Comparison of ENCODE assay signal across 30 mouse cellular contexts in the genomic region with DNA sequence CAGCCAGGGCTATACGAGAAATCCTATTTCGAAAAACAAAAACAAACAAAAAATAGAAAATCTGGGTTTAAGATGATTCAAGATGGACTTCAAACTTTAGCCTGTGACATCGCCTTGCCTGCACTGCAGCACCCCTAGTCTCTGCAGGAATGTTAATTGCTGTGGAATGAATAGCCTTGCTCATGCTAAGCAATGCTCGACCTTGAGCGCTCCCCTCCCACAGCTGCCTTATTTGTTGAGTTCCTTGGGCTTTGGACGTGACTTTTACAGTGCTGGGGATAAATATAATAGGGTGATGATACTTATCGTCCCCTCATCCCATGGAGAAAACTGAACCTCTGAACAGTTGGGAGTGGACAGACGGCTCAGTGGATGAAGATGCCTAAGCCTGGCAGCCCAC. TPM values are rescaled to one million over a fixed set of nuclear protein-coding genes. Genes with fewer than 3 reads are reported as not detected.
DNase-seq lines count a peak whose midpoint lies in the region; ATAC-seq and TF ChIP-seq lines count a peak whose summit lies in the region.
"Had no signal": no experiment of that assay in that cellular context is flagged by ENCODE, and none has a peak within 500 bp of the region (broad histone marks: within the 10 kb centered on the region; RNA-seq: fewer than 3 reads in every experiment).

No protein-coding gene starts in this region.

- no peak for TF ChIP-seq EP300 in heart, postnatal 0 days (IDR thresholded peaks at IDR 0.05; ENCODE audit: low read depth)

- intact Hi-C loops in heart, postnatal 10 days (cut with DNase I): no loop called here
- intact Hi-C loops in left cerebral cortex, postnatal 36 days (cut with DNase I): no loop called here
- intact Hi-C loops in left cerebral cortex, postnatal 10 days (cut with DNase I): no loop called here

- H3K27ac ChIP-seq in heart, postnatal 0 days (ENCODE audit: low read depth): peak overlapping the region; percentile 15; the same call in 1 of the 2 replicates
- H3K27ac ChIP-seq in intestine, postnatal 0 days (ENCODE audit: low read depth, low read length): 0 out of 2 replicates have a peak overlapping the region, but pooled peaks have one; percentile 7
- H3K27ac ChIP-seq: embryonic facial prominence, embryonic 12.5 days; forebrain, embryonic 13.5 days; heart, adult 2 months; hindbrain, embryonic 12.5 days; layer of hippocampus, adult 2 months; limb, embryonic 10.5 days; neural tube, embryonic 15.5 days; stomach, embryonic 15.5 days had no signal

- H3K27me3 ChIP-seq in heart, postnatal 0 days (ENCODE audit: control insufficient read depth, insufficient read depth, low read length): no peaks in the 10 kb centered on the region
- H3K27me3 ChIP-seq in intestine, postnatal 0 days (replicated peaks; ENCODE audit: control insufficient read depth, insufficient read depth, low read length): no peaks in the 10 kb centered on the region
- H3K27me3 ChIP-seq: embryonic facial prominence, embryonic 12.5 days; forebrain, embryonic 13.5 days; hindbrain, embryonic 12.5 days; megakaryocyte, embryonic 14.5 days; neural tube, embryonic 15.5 days; stomach, embryonic 15.5 days had no signal

- H3K4me3 ChIP-seq in heart, postnatal 0 days (ENCODE audit: low read depth, low read length): no peak overlapping the region
- H3K4me3 ChIP-seq in intestine, postnatal 0 days (ENCODE audit: low read depth, low read length): no peak overlapping the region
- H3K4me3 ChIP-seq: embryonic facial prominence, embryonic 12.5 days; erythroblast, embryonic 14.5 days; forebrain, embryonic 13.5 days; heart, adult 2 months; hindbrain, embryonic 12.5 days; layer of hippocampus, adult 2 months; limb, embryonic 10.5 days; megakaryocyte, embryonic 14.5 days; myocyte; neural tube, embryonic 15.5 days; stomach, embryonic 15.5 days had no signal

- TF ChIP-seq CTCF in heart, postnatal 0 days (IDR thresholded peaks at IDR 0.05; ENCODE audit: low read depth): no peak
- no peak for TF ChIP-seq CTCF in intestine, postnatal 0 days (IDR thresholded peaks at IDR 0.05; ENCODE audit: low read depth)

- no peak overlapping the region for H3K9ac ChIP-seq in heart, postnatal 0 days (replicated peaks; ENCODE audit: low read depth, low read length)
- H3K9ac ChIP-seq in intestine, postnatal 0 days (ENCODE audit: low read depth, low read length): no peak overlapping the region
- H3K9ac ChIP-seq: embryonic facial prominence, embryonic 12.5 days; forebrain, embryonic 13.5 days; hindbrain, embryonic 12.5 days; liver, postnatal 0 days; neural tube, embryonic 15.5 days; stomach, embryonic 15.5 days had no signal

- H3K4me1 ChIP-seq in heart, postnatal 0 days (ENCODE audit: control insufficient read depth, insufficient read depth): peaks cover 3% of the 10 kb centered on the region; the same call in 1 of the 2 replicates
- no peaks in the 10 kb centered on the region for H3K4me1 ChIP-seq in intestine, postnatal 0 days (replicated peaks; ENCODE audit: control insufficient read depth, insufficient read depth, low read length)
- H3K4me1 ChIP-seq: embryonic facial prominence, embryonic 12.5 days; hindbrain, embryonic 12.5 days; limb, embryonic 10.5 days; stomach, embryonic 15.5 days had no signal

- H3K36me3 ChIP-seq in heart, postnatal 0 days (replicated peaks; ENCODE audit: control insufficient read depth, insufficient read depth, low read length): peaks cover 70% of the 10 kb centered on the region
- peaks cover 78% of the 10 kb centered on the region for H3K36me3 ChIP-seq in intestine, postnatal 0 days (ENCODE audit: control insufficient read depth, insufficient read depth)

- peak; percentile 69; the same call in 1 of the 2 replicates for ATAC-seq in heart, postnatal 0 days (ENCODE audit: insufficient read depth, low read depth)
- peak; percentile 70; the same call in 1 of the 2 replicates for ATAC-seq in intestine, postnatal 0 days
- ATAC-seq: CD4-positive, CD25-positive, alpha-beta regulatory T cell, adult 4 months; forebrain, embryonic 13.5 days; liver, postnatal 0 days had no signal

- 56% methylated on average over 8 of the region's 8 CpGs for WGBS in heart, postnatal 0 days
- WGBS in intestine, postnatal 0 days: 59% methylated on average over 8 of the region's 8 CpGs

- no peaks in the 10 kb centered on the region for H3K9me3 ChIP-seq in heart, postnatal 0 days (replicated peaks; ENCODE audit: control insufficient read depth, low read length)
- H3K9me3 ChIP-seq in intestine, postnatal 0 days (ENCODE audit: control insufficient read depth): no peaks in the 10 kb centered on the region
- H3K9me3 ChIP-seq: embryonic facial prominence, embryonic 12.5 days; forebrain, embryonic 13.5 days; hindbrain, embryonic 12.5 days; limb, embryonic 10.5 days; megakaryocyte, embryonic 14.5 days; neural tube, embryonic 15.5 days; stomach, embryonic 15.5 days had no signal

- H3K4me2 ChIP-seq in heart, postnatal 0 days (ENCODE audit: low read depth, low read length): no peak overlapping the region
- no peak overlapping the region for H3K4me2 ChIP-seq in intestine, postnatal 0 days (replicated peaks; ENCODE audit: low read depth)
- H3K4me2 ChIP-seq: embryonic facial prominence, embryonic 12.5 days; forebrain, embryonic 13.5 days; hindbrain, embryonic 12.5 days; neural tube, embryonic 15.5 days; stomach, embryonic 15.5 days had no signal

- peak; percentile 32 for DNase-seq in adrenal gland, postnatal 10 days
- DNase-seq in adrenal gland, postnatal 14 days: no peak
- DNase-seq in heart, postnatal 0 days (ENCODE audit: low spot score): no peak
- no peak for DNase-seq in heart, postnatal 10 days
- DNase-seq in ES-CJ7 (ENCODE audit: low read depth, low spot score): peak; percentile 92
- no peak for DNase-seq in left cerebral cortex, postnatal 36 days (ENCODE audit: low spot score in 2 of 2)
- no peak for DNase-seq in left cerebral cortex, postnatal 10 days (ENCODE audit: extremely low spot score in 1 of 2, low spot score in 2 of 2)
- DNase-seq: adrenal gland, postnatal 25 days; cerebellum, adult 11 months; cerebellum, postnatal 10 days; gastrocnemius, postnatal 10 days; heart, adult 2 months; liver, postnatal 0 days; lung, postnatal 14 days; midbrain, embryonic 14.5 days; retina, postnatal 1 day; thymus, adult 2 months had no signal

RNA-seq across cellular contexts. Expression of gene Rab42, which starts 12.5 kb away (rescaled TPM):
- 1 to 10 TPM; 1.2 to 3.7 TPM for total RNA-seq in adrenal gland, postnatal 10 days (2021)
- total RNA-seq in adrenal gland, postnatal 14 days (2021): 0.93 and 3.5 TPM in 2 replicates
- 1.2 TPM in 1 of 2 replicates, not detected in the other for total RNA-seq in heart, postnatal 0 days (2014; rRNA removed; ENCODE audit: low replicate concordance)
- 2.9 and 3.9 TPM in 2 replicates for polyA plus RNA-seq in heart, postnatal 0 days (2015; fragmentation: Nextera tagmentation; extraction: Ambion mirVana)
- total RNA-seq in heart, postnatal 10 days (2021): 1 to 10 TPM; 1.1 TPM
- polyA plus RNA-seq in intestine, postnatal 0 days (2015; fragmentation: Nextera tagmentation; extraction: Ambion mirVana): 48.2 and 48.3 TPM in 2 replicates
- 1 to 10 TPM; 1.5 to 2.8 TPM for total RNA-seq in left cerebral cortex, postnatal 36 days (2021)
- 1 to 10 TPM in 1 of 2 experiments, under 1 TPM in 1; 0.79 to 1.3 TPM for total RNA-seq in left cerebral cortex, postnatal 10 days (2021)
- total RNA-seq: liver, adult 2 months had no signal
- polyA plus RNA-seq: liver, adult 2 months had no signal

RNA-seq across cellular contexts. Expression of gene Trnau1ap, which starts 13.6 kb away (rescaled TPM):
- 10 to 100 TPM; 35.3 to 43.3 TPM for total RNA-seq in adrenal gland, postnatal 10 days (2021)
- total RNA-seq in adrenal gland, postnatal 14 days (2021): 33.2 and 35.3 TPM in 2 replicates
- total RNA-seq in heart, postnatal 0 days (2014; rRNA removed; ENCODE audit: low replicate concordance): 51.3 and 69.0 TPM in 2 replicates
- 63.2 and 65.1 TPM in 2 replicates for polyA plus RNA-seq in heart, postnatal 0 days (2015; fragmentation: Nextera tagmentation; extraction: Ambion mirVana)
- 10 to 100 TPM; 28.3 to 29.5 TPM for total RNA-seq in heart, postnatal 10 days (2021)
- polyA plus RNA-seq in intestine, postnatal 0 days (2015; fragmentation: Nextera tagmentation; extraction: Ambion mirVana): 80.1 and 84.1 TPM in 2 replicates
- total RNA-seq in left cerebral cortex, postnatal 36 days (2021): 10 to 100 TPM; 21.5 to 24.8 TPM
- 10 to 100 TPM; 24.6 TPM for total RNA-seq in left cerebral cortex, postnatal 10 days (2021)

RNA-seq across cellular contexts. Expression of gene Rcc1, which starts 37.7 kb away (rescaled TPM):
- 10 to 100 TPM; 19.1 to 24.8 TPM for total RNA-seq in adrenal gland, postnatal 10 days (2021)
- total RNA-seq in adrenal gland, postnatal 14 days (2021): 20.6 and 24.9 TPM in 2 replicates
- 20.6 and 20.8 TPM in 2 replicates for total RNA-seq in heart, postnatal 0 days (2014; rRNA removed; ENCODE audit: low replicate concordance)
- polyA plus RNA-seq in heart, postnatal 0 days (2015; fragmentation: Nextera tagmentation; extraction: Ambion mirVana): 17.1 and 18.6 TPM in 2 replicates
- total RNA-seq in heart, postnatal 10 days (2021): 10 to 100 TPM; 13.9 to 17.0 TPM
- 47.4 and 48.7 TPM in 2 replicates for polyA plus RNA-seq in intestine, postnatal 0 days (2015; fragmentation: Nextera tagmentation; extraction: Ambion mirVana)
- 10 to 100 TPM in 1 of 2 experiments, 1 to 10 TPM in 1; 9.7 to 12.3 TPM for total RNA-seq in left cerebral cortex, postnatal 36 days (2021)
- 10 to 100 TPM; 14.7 to 14.9 TPM for total RNA-seq in left cerebral cortex, postnatal 10 days (2021)

RNA-seq across cellular contexts. Expression of gene Taf12, which starts 41.5 kb away (rescaled TPM):
- 10 to 100 TPM; 21.8 to 24.7 TPM for total RNA-seq in adrenal gland, postnatal 10 days (2021)
- total RNA-seq in adrenal gland, postnatal 14 days (2021): 27.3 and 31.3 TPM in 2 replicates
- 7.5 and 8.4 TPM in 2 replicates for total RNA-seq in heart, postnatal 0 days (2014; rRNA removed; ENCODE audit: low replicate concordance)
- 30.5 and 34.2 TPM in 2 replicates for polyA plus RNA-seq in heart, postnatal 0 days (2015; fragmentation: Nextera tagmentation; extraction: Ambion mirVana)
- 10 to 100 TPM; 21.8 to 28.0 TPM for total RNA-seq in heart, postnatal 10 days (2021)
- polyA plus RNA-seq in intestine, postnatal 0 days (2015; fragmentation: Nextera tagmentation; extraction: Ambion mirVana): 43.2 and 47.5 TPM in 2 replicates
- 10 to 100 TPM; 19.0 to 25.2 TPM for total RNA-seq in left cerebral cortex, postnatal 36 days (2021)
- 10 to 100 TPM; 13.9 to 15.4 TPM for total RNA-seq in left cerebral cortex, postnatal 10 days (2021)

RNA-seq across cellular contexts. Expression of gene Gmeb1, which starts 54.3 kb away (rescaled TPM):
- total RNA-seq in adrenal gland, postnatal 10 days (2021): 10 to 100 TPM; 16.5 to 18.7 TPM
- total RNA-seq in adrenal gland, postnatal 14 days (2021): 16.2 and 17.3 TPM in 2 replicates
- 7.6 and 12.4 TPM in 2 replicates for total RNA-seq in heart, postnatal 0 days (2014; rRNA removed; ENCODE audit: low replicate concordance)
- 16.4 and 17.0 TPM in 2 replicates for polyA plus RNA-seq in heart, postnatal 0 days (2015; fragmentation: Nextera tagmentation; extraction: Ambion mirVana)
- total RNA-seq in heart, postnatal 10 days (2021): 10 to 100 TPM; 14.5 TPM
- 8.9 and 9.6 TPM in 2 replicates for polyA plus RNA-seq in intestine, postnatal 0 days (2015; fragmentation: Nextera tagmentation; extraction: Ambion mirVana)
- total RNA-seq in left cerebral cortex, postnatal 36 days (2021): 10 to 100 TPM; 20.7 to 25.2 TPM
- total RNA-seq in left cerebral cortex, postnatal 10 days (2021): 10 to 100 TPM; 26.2 to 29.3 TPM

Comparison
In these comparisons a context has a peak if more than half of its experiments do, and no peak if none do; other contexts are left out.
1. DNase-seq: peak in adrenal gland, postnatal 10 days (single experiment) and ES-CJ7 (single experiment); none in adrenal gland, postnatal 14 days (single experiment), heart, postnatal 0 days (single experiment), heart, postnatal 10 days (0 of 2), left cerebral cortex, postnatal 36 days (0 of 2) and left cerebral cortex, postnatal 10 days (0 of 2).